Mouse (Mus musculus) skeletal muscle tissue, adult 2 months (tissue): ENCODE data around the gene Mapk8ip1.

ENCODE experiments used
- DNase-seq: peaks from one replicate; pipeline ENCODE4 v3.0.0-alpha.2; 2012; ENCODE audit warnings: low read depth, low spot score

The Mapk8ip1 gene

GRCm38 (mm10) chr2:92373437-92373813 lies 27.6 kb downstream of the Mapk8ip1 start:
- no peak for DNase-seq

- DNase-seq: no peak
Measured at GRCm38 (mm10) chr2:92372767-92373436, 28.2 kb downstream of the Mapk8ip1 start.

- no peak for DNase-seq
Measured at GRCm38 (mm10) chr2:92371971-92372690, 28.9 kb downstream of the Mapk8ip1 start.

- no peak for DNase-seq
Measured at GRCm38 (mm10) chr2:92370821-92371805, 29.9 kb downstream of the Mapk8ip1 start.

GRCm38 (mm10) chr2:92370375-92370774 lies 30.7 kb downstream of the Mapk8ip1 start:
- no peak for DNase-seq

GRCm38 (mm10) chr2:92367383-92368029 lies 33.6 kb downstream of the Mapk8ip1 start:
- DNase-seq: no peak

GRCm38 (mm10) chr2:92365568-92365967 lies 35.5 kb downstream of the Mapk8ip1 start:
- DNase-seq: no peak

- no peak for DNase-seq
Measured at GRCm38 (mm10) chr2:92364086-92364485, 37.0 kb downstream of the Mapk8ip1 start.

GRCm38 (mm10) chr2:92362571-92363228 lies 38.4 kb downstream of the Mapk8ip1 start:
- DNase-seq: no peak

GRCm38 (mm10) chr2:92361795-92362194 lies 39.3 kb downstream of the Mapk8ip1 start:
- DNase-seq: no peak

- no peak for DNase-seq
Measured at GRCm38 (mm10) chr2:92360893-92361292, 40.2 kb downstream of the Mapk8ip1 start.

- DNase-seq: no peak
Measured at GRCm38 (mm10) chr2:92360186-92360823, 40.8 kb downstream of the Mapk8ip1 start.

- no peak for DNase-seq
Measured at GRCm38 (mm10) chr2:92359301-92359700, 41.8 kb downstream of the Mapk8ip1 start.

- no peak for DNase-seq
Measured at GRCm38 (mm10) chr2:92354224-92354623, 46.8 kb downstream of the Mapk8ip1 start.

GRCm38 (mm10) chr2:92353402-92353801 lies 47.7 kb downstream of the Mapk8ip1 start:
- no peak for DNase-seq

GRCm38 (mm10) chr2:92350686-92351085 lies 50.4 kb downstream of the Mapk8ip1 start:
- no peak for DNase-seq

GRCm38 (mm10) chr2:92349589-92350425 lies 51.3 kb downstream of the Mapk8ip1 start:
- DNase-seq: peak; percentile 58

GRCm38 (mm10) chr2:92347191-92347590 lies 53.9 kb downstream of the Mapk8ip1 start:
- DNase-seq: no peak

GRCm38 (mm10) chr2:92342418-92342817 lies 58.6 kb downstream of the Mapk8ip1 start:
- DNase-seq: no peak
